Mouse (Mus musculus): Measurements from ENCODE around the gene Hsf2bp.

Hsf2bp gene

GRCm38 (mm10) chr17:31933956-31934355 is 102.2 kb downstream of the Hsf2bp start:
- DNase-seq: no peak

GRCm38 (mm10) chr17:31931499-31931898 is 104.7 kb downstream of the Hsf2bp start:
- peak; percentile 48 for DNase-seq

GRCm38 (mm10) chr17:31929844-31930715 is 106.1 kb downstream of the Hsf2bp start:
- no peak for DNase-seq

GRCm38 (mm10) chr17:31929032-31929431 is 107.1 kb downstream of the Hsf2bp start:
- DNase-seq: no peak

- DNase-seq: no peak
Measured at GRCm38 (mm10) chr17:31927895-31928626, 108.1 kb downstream of the Hsf2bp start.

GRCm38 (mm10) chr17:31924229-31924628 is 111.9 kb downstream of the Hsf2bp start:
- DNase-seq: no peak

DNA sequence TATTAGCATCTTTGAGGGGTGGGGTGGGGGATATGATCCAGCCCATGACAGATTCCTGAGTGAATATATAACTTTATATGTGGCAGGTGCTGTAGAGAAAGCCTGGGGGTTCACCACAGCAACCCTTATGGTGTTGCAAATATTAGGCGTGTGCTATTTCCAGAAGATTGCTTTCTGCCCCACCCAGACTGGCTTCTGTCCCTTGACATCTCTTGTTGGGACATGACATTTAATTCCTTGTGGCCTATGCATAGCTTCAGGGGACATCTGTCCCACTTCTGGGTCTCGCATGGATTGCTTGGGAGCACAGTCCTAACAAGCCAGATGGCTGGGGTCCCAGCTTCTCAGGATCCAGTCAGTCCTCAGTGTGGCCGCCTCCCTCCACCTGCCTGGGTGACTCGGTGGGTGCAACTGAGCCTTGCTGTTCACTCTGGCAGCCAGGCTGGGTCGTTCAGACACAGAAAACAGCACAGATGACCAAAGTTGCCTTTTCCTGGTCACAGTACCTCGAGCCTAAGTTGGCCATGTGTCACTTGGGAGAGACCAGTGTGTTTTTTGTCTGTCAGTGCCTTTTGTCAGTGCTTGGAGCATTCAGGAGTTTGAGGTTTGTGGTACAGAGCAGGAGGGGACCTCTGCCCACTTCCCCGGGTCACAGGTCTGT is 112.7 kb downstream of the Hsf2bp start:
- no peak for DNase-seq

DNA sequence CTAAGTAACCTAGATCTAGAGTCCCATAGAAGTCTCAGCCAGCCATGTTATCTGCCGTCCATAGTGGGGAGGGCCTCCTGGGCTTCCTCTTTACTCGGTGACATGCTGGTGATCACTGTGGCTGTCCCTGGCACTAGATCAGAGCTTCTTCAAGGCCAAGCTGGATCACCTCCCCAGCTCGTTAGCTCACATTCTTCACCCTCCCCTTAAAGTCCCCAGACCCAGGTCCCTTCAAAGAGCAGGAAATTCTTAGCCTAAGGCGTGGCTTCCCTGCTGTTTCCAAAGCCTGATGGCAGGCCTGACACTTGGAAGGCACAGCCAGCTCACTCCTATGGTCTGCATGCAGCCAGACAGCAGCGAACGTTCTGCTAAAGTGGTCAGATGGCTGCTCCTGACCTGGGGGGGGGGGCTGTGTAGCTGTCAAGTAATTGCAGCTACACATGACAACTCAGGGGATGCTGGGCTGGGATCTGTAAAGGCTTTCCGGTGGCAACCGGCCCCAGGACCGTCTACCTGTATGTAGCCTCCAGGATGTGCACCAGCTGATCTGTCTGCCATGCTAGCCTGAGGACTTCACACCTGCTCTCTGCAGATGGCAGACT is 115.5 kb downstream of the Hsf2bp start:
- DNase-seq: no peak

DNA sequence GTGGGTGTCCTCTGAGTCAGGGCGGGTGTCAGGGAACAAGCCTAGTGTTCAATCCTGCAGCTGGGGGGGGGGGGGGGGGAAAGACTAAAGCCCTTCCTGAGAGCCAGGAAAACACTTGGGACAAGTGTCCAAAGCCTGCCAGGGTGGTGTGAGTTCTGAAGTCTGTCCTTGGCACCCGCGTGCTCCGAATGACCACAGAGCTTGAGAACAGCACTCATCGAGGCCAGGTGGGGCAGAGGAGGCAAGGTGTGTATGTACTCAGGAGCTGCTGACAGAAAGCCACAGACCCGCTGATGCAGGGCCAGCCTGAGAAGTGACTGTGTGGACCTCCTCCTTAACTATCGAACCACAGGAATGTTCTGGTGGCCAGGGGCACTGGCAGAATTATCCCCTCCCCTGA is 116.5 kb downstream of the Hsf2bp start:
- peak; percentile 65 for DNase-seq

DNA sequence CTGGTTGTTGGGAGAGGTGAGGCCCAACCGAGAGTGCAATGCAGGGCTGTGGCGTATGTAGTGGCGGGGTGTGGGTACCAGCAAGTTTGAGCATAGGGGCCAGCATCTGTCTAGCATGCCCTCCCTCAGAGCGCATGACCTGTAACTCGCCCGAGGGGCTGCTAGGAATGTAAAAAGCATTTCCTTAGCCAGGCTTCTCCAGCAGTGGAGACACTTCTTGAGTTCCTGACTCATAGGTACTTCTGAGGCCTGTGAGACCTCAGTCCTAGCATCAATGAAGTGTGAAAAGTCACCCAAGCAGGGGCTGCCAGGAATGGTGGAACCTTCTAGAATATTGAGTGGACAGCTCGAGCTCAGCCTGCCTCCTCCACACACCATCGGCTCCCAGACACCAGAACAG is 117.8 kb downstream of the Hsf2bp start:
- no peak for DNase-seq

GRCm38 (mm10) chr17:31916461-31916775 is 119.7 kb downstream of the Hsf2bp start:
- DNase-seq: peak; percentile 62

DNA sequence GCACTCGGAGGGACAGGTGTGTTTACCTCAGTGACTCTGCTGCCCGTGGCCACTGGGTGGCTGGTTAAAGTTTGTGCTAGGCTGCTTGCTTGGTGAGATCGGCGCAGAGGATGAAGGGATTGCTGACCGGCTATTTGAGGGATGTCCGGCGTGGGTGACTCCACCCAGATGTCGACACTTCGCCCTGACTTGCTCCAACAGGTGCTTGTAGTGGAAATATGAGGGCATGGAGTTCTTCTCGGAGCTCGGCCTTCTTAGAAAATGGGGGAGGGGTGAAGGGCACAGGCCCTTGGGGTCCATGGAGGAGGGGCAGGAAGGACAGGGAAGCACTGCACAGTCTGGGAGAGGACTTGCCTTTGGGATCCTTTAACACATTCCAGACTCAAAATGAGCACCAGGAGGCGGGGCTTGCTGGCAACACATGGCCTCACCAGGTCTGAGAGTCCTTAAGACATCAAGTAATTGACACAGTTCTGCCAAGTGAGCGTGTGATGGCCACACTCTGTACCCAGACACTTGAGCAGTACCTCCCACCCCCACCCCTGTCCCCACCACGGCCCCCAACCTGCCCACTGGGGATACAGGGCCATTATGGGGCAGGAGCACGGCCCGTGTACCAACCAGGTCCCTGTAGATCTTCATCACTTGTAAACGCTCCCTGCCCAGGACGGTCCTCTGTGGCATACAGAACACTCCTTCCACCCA is 120.2 kb downstream of the Hsf2bp start:
- peak; percentile 73 for DNase-seq

- no peak for DNase-seq
Measured at GRCm38 (mm10) chr17:31914323-31914722, 121.8 kb downstream of the Hsf2bp start.

DNA sequence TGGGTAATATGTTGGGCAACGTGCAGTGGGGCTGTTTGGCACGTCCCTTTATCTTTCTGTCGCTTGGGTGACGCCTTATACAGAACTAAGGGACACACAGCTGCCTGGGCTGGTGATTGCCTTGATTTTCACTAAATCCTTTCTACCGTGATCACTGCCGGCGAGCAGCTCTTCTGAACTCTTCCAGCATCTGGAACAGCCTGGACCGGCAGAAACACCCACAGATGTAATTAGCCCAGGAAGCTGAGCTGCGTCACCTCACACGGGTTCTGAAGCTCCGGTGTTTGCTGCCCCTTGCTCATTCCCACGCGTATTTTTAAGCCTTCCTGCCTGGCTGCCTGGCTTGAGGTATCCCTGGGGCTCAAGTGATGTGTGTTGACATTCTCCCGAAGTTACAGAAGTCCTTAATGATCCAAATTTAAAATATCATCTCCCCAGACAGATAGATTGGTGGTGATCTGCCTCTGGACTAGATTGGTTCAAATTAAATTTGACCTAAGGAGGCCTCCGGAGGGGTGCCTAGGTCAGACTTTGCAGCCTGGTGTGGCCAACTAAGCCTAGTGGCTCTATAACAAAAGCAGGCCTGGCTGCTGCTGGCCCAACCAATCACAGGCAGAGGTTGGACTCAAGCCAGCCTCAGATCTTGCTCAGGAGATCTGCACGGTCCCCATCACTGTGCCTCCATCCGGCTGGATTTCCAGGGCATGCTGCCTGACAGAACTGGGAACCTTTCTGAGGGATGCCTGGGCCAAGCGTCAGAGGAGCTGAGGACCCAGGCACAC is 123.1 kb downstream of the Hsf2bp start:
- no peak for DNase-seq

GRCm38 (mm10) chr17:31912387-31912786 is 123.8 kb downstream of the Hsf2bp start:
- peak; percentile 67 for DNase-seq

- no peak for DNase-seq
Measured at GRCm38 (mm10) chr17:31908966-31909365, 127.2 kb downstream of the Hsf2bp start.

DNA sequence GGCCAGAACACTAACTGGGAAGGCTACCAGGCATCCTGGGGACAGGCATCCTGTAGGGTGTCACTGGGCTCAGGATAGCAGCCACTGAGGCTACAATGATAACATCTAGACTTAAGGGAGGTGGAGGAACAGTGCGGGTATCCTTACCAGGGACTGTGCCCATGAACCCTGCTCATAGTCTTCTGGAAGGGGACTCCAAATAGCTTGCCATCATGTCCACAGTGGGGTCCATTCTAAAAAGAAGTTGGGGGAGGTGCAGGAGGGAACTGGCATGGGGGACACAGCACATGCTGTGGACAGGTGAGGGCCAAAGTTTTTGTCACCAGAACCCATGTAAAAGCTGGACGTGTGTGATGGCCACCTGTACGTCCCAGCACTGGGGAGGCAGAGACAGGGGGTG is 129.7 kb downstream of the Hsf2bp start:
- no peak for DNase-seq

DNA sequence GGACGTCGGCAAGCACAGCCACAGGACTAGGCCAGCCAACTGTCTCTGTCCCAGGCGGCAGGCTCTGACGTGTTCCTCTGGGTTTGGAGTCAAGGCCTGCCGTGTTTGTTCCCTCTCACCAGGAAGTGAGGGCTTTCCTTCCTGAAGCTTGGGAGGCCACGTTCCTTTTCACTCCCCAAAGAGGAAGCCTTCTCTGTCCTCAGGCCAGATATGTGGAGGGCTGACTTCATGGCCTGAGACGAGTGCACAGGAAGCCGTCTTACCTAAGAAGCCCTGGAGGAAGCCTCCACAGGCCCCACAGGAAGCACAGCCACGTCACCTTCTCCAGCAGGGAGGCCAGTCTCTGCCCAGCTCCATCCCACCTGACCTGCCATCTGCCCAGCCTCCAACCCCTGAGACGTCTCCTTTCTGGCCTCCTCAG is 130.3 kb downstream of the Hsf2bp start:
- DNase-seq: peak; percentile 64

- DNase-seq: no peak
Measured at GRCm38 (mm10) chr17:31905201-31905790, 130.9 kb downstream of the Hsf2bp start.

DNA sequence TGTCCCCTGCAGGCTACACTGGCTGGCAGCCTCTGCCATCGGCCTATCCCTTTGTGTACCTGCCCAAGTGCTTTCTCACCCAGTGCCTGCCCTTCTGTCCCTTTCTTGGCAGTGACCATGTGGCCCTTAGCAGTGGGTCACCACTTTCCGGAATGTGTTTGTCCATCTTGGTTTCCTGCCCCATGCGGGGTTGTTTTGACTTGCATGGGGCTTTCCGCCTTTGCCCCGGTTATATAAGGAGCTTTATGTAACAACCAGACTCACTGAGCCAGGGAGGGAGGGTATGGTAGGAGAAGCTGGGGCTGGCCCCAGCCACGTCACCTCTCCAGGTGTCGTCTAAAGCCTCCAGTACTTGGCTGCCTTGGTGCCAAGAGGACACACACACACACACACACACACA is 132.1 kb downstream of the Hsf2bp start:
- DNase-seq: no peak

DNA sequence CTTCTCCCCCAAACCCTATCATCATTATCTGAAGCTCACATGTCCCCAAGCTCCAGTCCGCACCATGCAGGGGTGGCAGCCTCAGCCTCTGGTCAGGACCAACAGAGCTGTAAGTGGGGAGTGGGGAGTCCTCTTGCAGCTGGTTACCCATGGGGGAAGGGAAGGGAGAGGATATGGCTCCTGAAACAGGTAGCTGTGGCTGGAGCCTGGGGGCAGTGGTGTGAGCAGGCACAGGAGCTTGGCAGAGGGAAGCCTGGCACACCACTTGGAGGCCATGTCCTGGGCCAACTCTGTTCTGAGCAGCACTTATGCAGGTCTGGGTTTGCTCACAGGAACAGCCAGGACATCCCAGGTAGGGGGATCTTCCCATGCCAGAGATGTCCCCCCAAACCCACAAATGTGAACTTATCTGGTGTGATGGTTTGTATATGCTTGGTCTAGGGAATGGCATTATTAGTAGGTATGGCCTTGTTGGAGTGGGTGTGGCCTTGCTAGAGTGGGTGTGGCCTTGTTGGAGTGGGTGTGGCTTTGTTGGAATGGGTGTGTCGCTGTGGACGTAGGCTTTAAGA is 133.4 kb downstream of the Hsf2bp start:
- no peak for DNase-seq

All from lung, postnatal 14 days (tissue).